Mouse (Mus musculus): ENCODE results near the gene Col1a1.
"Not testable (repeated sequence)": the region's sequence is repeated elsewhere in the genome, so short reads cannot be mapped to it uniquely, and the experiment has no call there.

The Col1a1 gene

GRCm38 (mm10) chr11:94937787-94938186 lies 1.8 kb downstream of the Col1a1 start:
- in situ Hi-C loops (cut with MboI; ENCODE audit: low sequenced_read_pairs) = no loop called here

- in situ Hi-C loops (cut with MboI; ENCODE audit: low sequenced_read_pairs) = no loop called here
Observed at GRCm38 (mm10) chr11:94938296-94938695, 2.3 kb downstream of the Col1a1 start.

- in situ Hi-C loops (cut with MboI; ENCODE audit: low sequenced_read_pairs) = no loop called here
Observed at GRCm38 (mm10) chr11:94939280-94939679, 3.3 kb downstream of the Col1a1 start.

- in situ Hi-C loops (cut with MboI; ENCODE audit: low sequenced_read_pairs) = no loop called here
Observed at GRCm38 (mm10) chr11:94941121-94941520, 5.1 kb downstream of the Col1a1 start.

GRCm38 (mm10) chr11:94941776-94942175 lies 5.8 kb downstream of the Col1a1 start:
- in situ Hi-C loops (cut with MboI; ENCODE audit: low sequenced_read_pairs) = no loop called here

- in situ Hi-C loops (cut with MboI; ENCODE audit: low sequenced_read_pairs) = no loop called here
Observed at GRCm38 (mm10) chr11:94942282-94943023, 6.4 kb downstream of the Col1a1 start.

- in situ Hi-C loops (cut with MboI; ENCODE audit: low sequenced_read_pairs) = no loop called here
Observed at GRCm38 (mm10) chr11:94943054-94943453, 7.0 kb downstream of the Col1a1 start.

GRCm38 (mm10) chr11:94944295-94944694 lies 8.3 kb downstream of the Col1a1 start:
- in situ Hi-C loops (cut with MboI; ENCODE audit: low sequenced_read_pairs) = no loop called here

GRCm38 (mm10) chr11:94945236-94945635 lies 9.2 kb downstream of the Col1a1 start:
- in situ Hi-C loops (cut with MboI; ENCODE audit: low sequenced_read_pairs) = no loop called here

GRCm38 (mm10) chr11:94952169-94952568 lies 16.1 kb downstream of the Col1a1 start:
- in situ Hi-C loops (cut with MboI; ENCODE audit: low sequenced_read_pairs) = no loop called here

GRCm38 (mm10) chr11:94955103-94955502 lies 19.1 kb downstream of the Col1a1 start:
- in situ Hi-C loops (cut with MboI; ENCODE audit: low sequenced_read_pairs) = no loop called here

GRCm38 (mm10) chr11:94957693-94958064 lies 21.7 kb downstream of the Col1a1 start:
- in situ Hi-C loops (cut with MboI; ENCODE audit: low sequenced_read_pairs) = no loop called here

GRCm38 (mm10) chr11:94958065-94958858 lies 22.2 kb downstream of the Col1a1 start:
- in situ Hi-C loops (cut with MboI; ENCODE audit: low sequenced_read_pairs) = no loop called here

GRCm38 (mm10) chr11:94962534-94963101 lies 26.6 kb downstream of the Col1a1 start:
- in situ Hi-C loops (cut with MboI; ENCODE audit: low sequenced_read_pairs) = no loop called here

GRCm38 (mm10) chr11:94967419-94967818 lies 31.4 kb downstream of the Col1a1 start, which contains the start of gene Hils1:
Gene Hils1, plus strand, starts transcription at chr11:94967593.
- in situ Hi-C loops (cut with MboI; ENCODE audit: low sequenced_read_pairs) = no loop called here

- in situ Hi-C loops (cut with MboI; ENCODE audit: low sequenced_read_pairs) = no loop called here
Observed at GRCm38 (mm10) chr11:94968187-94968586, 32.2 kb downstream of the Col1a1 start.

GRCm38 (mm10) chr11:94969709-94970108 lies 33.7 kb downstream of the Col1a1 start:
- in situ Hi-C loops (cut with MboI; ENCODE audit: low sequenced_read_pairs) = not testable (repeated sequence)

GRCm38 (mm10) chr11:94970210-94970943 lies 34.4 kb downstream of the Col1a1 start:
- in situ Hi-C loops (cut with MboI; ENCODE audit: low sequenced_read_pairs) = no loop called here

GRCm38 (mm10) chr11:94971895-94972615 lies 36.0 kb downstream of the Col1a1 start:
- in situ Hi-C loops (cut with MboI; ENCODE audit: low sequenced_read_pairs) = no loop called here

GRCm38 (mm10) chr11:94972887-94973286 lies 36.9 kb downstream of the Col1a1 start:
- in situ Hi-C loops (cut with MboI; ENCODE audit: low sequenced_read_pairs) = no loop called here

Data from CH12F3 (cell line).